Mouse (Mus musculus) right cerebral cortex, postnatal 10 days (tissue): ENCODE data around the gene Ift81.
A peak's percentile ranks its signal among the peaks of the same experiment; 100 is the strongest.

Experiments
- DNase-seq, 2 experiments: peaks; one replicate each; pipeline ENCODE4 v3.0.0; 2021; ENCODE audit warnings: low spot score in 2 of 2

Gene Ift81

GRCm38 (mm10) chr5:122625565-122626252 is 11.4 kb upstream of the Ift81 start:
- no peak for DNase-seq

- no peak for DNase-seq
Observed at GRCm38 (mm10) chr5:122624952-122625479, 10.7 kb upstream of the Ift81 start.

GRCm38 (mm10) chr5:122623861-122624260 is 9.5 kb upstream of the Ift81 start:
- no peak for DNase-seq

- no peak for DNase-seq
Observed at GRCm38 (mm10) chr5:122622526-122622925, 8.2 kb upstream of the Ift81 start.

- peak; percentile 68 to 71 for DNase-seq
Observed at GRCm38 (mm10) chr5:122621376-122621886, 7.1 kb upstream of the Ift81 start.

GRCm38 (mm10) chr5:122619686-122620296 is 5.5 kb upstream of the Ift81 start:
- peak; percentile 55 to 70 for DNase-seq

GRCm38 (mm10) chr5:122617718-122618117 is 3.4 kb upstream of the Ift81 start:
- peak in 1 of 2 experiments; percentile 67 for DNase-seq

GRCm38 (mm10) chr5:122611651-122612050 is 2.7 kb downstream of the Ift81 start:
- DNase-seq = no peak

GRCm38 (mm10) chr5:122604894-122605293 is 9.4 kb downstream of the Ift81 start:
- DNase-seq = no peak

- DNase-seq = peak in 1 of 2 experiments; percentile 45
Observed at GRCm38 (mm10) chr5:122602233-122602632, 12.1 kb downstream of the Ift81 start.

- no peak for DNase-seq
Observed at GRCm38 (mm10) chr5:122595470-122595869, 18.8 kb downstream of the Ift81 start.

GRCm38 (mm10) chr5:122589891-122590290 is 24.4 kb downstream of the Ift81 start:
- DNase-seq = no peak

GRCm38 (mm10) chr5:122585546-122585945 is 28.8 kb downstream of the Ift81 start:
- DNase-seq = peak; percentile 68 to 71

- no peak for DNase-seq
Observed at GRCm38 (mm10) chr5:122584093-122584492, 30.2 kb downstream of the Ift81 start.

GRCm38 (mm10) chr5:122576683-122577329 is 37.5 kb downstream of the Ift81 start:
- no peak for DNase-seq

GRCm38 (mm10) chr5:122572001-122572400 is 42.3 kb downstream of the Ift81 start:
- no peak for DNase-seq

- DNase-seq = peak; percentile 73 to 85
Observed at GRCm38 (mm10) chr5:122566626-122567025, 47.7 kb downstream of the Ift81 start.

- no peak for DNase-seq
Observed at GRCm38 (mm10) chr5:122560654-122561053, 53.7 kb downstream of the Ift81 start.

GRCm38 (mm10) chr5:122558127-122558526 is 56.2 kb downstream of the Ift81 start:
- DNase-seq = peak; percentile 54 to 60

GRCm38 (mm10) chr5:122555107-122555506 is 59.2 kb downstream of the Ift81 start:
- DNase-seq = no peak

- DNase-seq = no peak
Observed at GRCm38 (mm10) chr5:122552638-122553037, 61.7 kb downstream of the Ift81 start.

GRCm38 (mm10) chr5:122550460-122550859 is 63.9 kb downstream of the Ift81 start:
- DNase-seq = no peak
